Mouse (Mus musculus) forebrain, embryonic 12.5 days (tissue): ENCODE measurements around the gene Gzf1. TPM values are rescaled to one million over a fixed set of nuclear protein-coding genes. Genes with fewer than 3 reads are reported as not detected.

Experiments used
- ATAC-seq: fragments of 200-750 bp; cut with Nextera tagmentation; 2 replicates; pipeline ENCODE4 v1.8.0; 2017; ENCODE audit warnings: moderate TSS enrichment; ENCODE audit not compliant: low FRiP score
- H3K27ac ChIP-seq: fragments of 300-500 bp; sonication (generic); 2 replicates; pipeline ENCODE4 v1.5.1; 2016; ENCODE audit warnings: mild to moderate bottlenecking
- H3K27me3 ChIP-seq: fragments of 300-500 bp; sonication (generic); 2 replicates; pipeline ENCODE4 v1.6.1; 2016; ENCODE audit warnings: mild to moderate bottlenecking
- H3K36me3 ChIP-seq: fragments of 300-500 bp; sonication (generic); replicated peaks from 2 replicates; pipeline ENCODE4 v1.6.1; 2016; ENCODE audit warnings: mild to moderate bottlenecking
- H3K4me1 ChIP-seq: fragments of 300-500 bp; sonication (generic); 2 replicates; pipeline ENCODE4 v1.6.1; 2016
- H3K4me2 ChIP-seq: fragments of 300-500 bp; sonication (generic); 2 replicates; pipeline ENCODE4 v1.6.1; 2016; ENCODE audit warnings: mild to moderate bottlenecking, moderate library complexity
- H3K4me3 ChIP-seq: fragments of 300-500 bp; sonication (generic); replicated peaks from 2 replicates; pipeline ENCODE4 v1.5.1; 2016; ENCODE audit warnings: mild to moderate bottlenecking
- H3K9ac ChIP-seq: fragments of 300-500 bp; sonication (generic); 2 replicates; pipeline ENCODE4 v1.6.1; 2016; ENCODE audit warnings: mild to moderate bottlenecking
- H3K9me3 ChIP-seq: fragments of 300-500 bp; sonication (generic); 2 replicates; pipeline ENCODE4 v1.6.1; 2016
- WGBS: fragments of 180-500 bp; shearing (Covaris S2); methylation state at CpG from one replicate; pipeline ENCODE4 v1.1.7; 2016; 5-methylcytosine and 5-hydroxymethylcytosine counted together
- polyA plus RNA-seq: library from polyadenylated mRNA; unstranded; fragments of >200 nt; fragmentation: Nextera tagmentation; extraction: Ambion mirVana; gene quantifications from 2 replicates; pipeline ENCODE4 v1.2.1, GENCODE M21; 2016

The Gzf1 gene
- polyA plus RNA-seq, 1 experiment from 2014 or later = 22.8 TPM

- Histone ChIP-seq H3K4me3 (no peak overlapping the region), H3K27me3 (no peaks in the 10 kb centered on the region), H3K9me3 (no peaks in the 10 kb centered on the region), H3K4me2 (no peak overlapping the region), H3K36me3 (peaks cover 21% of the 10 kb centered on the region; the same call in 1 of the 2 replicates), H3K4me1 (no peaks in the 10 kb centered on the region), H3K9ac (no peak overlapping the region), H3K27ac (no peak overlapping the region)
- no peak for ATAC-seq
- WGBS = 87% methylated on average over 3 of the region's 3 CpGs
Measured at GRCm38 (mm10) chr2:148712326-148712725, 31.5 kb downstream of the Gzf1 start.

GRCm38 (mm10) chr2:148717072-148717471 lies 36.2 kb downstream of the Gzf1 start:
- Histone ChIP-seq H3K9me3 (no peaks in the 10 kb centered on the region), H3K27ac (no peak overlapping the region), H3K9ac (no peak overlapping the region), H3K4me1 (no peaks in the 10 kb centered on the region), H3K27me3 (no peaks in the 10 kb centered on the region), H3K36me3 (0 out of 2 replicates have a peak, but pooled peaks cover 3% of the 10 kb centered on the region), H3K4me3 (no peak overlapping the region), H3K4me2 (no peak overlapping the region)
- ATAC-seq = no peak
- WGBS = 58% methylated on average over 2 of the region's 2 CpGs

- Histone ChIP-seq H3K27me3 (no peaks in the 10 kb centered on the region), H3K27ac (no peak overlapping the region), H3K4me3 (no peak overlapping the region), H3K36me3 (no peaks in the 10 kb centered on the region), H3K4me2 (no peak overlapping the region), H3K4me1 (no peaks in the 10 kb centered on the region), H3K9ac (no peak overlapping the region), H3K9me3 (no peaks in the 10 kb centered on the region)
- WGBS = 87% methylated on average over 2 of the region's 2 CpGs
- no peak for ATAC-seq
Measured at GRCm38 (mm10) chr2:148719271-148719995, 38.6 kb downstream of the Gzf1 start.

GRCm38 (mm10) chr2:148731614-148732326 lies 50.9 kb downstream of the Gzf1 start:
- under 1% methylated on average over 35 of the region's 35 CpGs for WGBS
- H3K36me3 ChIP-seq = no peaks in the 10 kb centered on the region
- H3K9ac ChIP-seq = peak overlapping the region; percentile 80
- H3K4me1 ChIP-seq = peaks cover 9% of the 10 kb centered on the region
- no peak for ATAC-seq
- no peaks in the 10 kb centered on the region for H3K27me3 ChIP-seq
- peak overlapping the region; percentile 47; the same call in 1 of the 2 replicates for H3K27ac ChIP-seq
- H3K4me2 ChIP-seq = peak overlapping the region; percentile 90
- peak overlapping the region; percentile 74 for H3K4me3 ChIP-seq
- H3K9me3 ChIP-seq = no peaks in the 10 kb centered on the region

- Histone ChIP-seq H3K27ac (peak within 1 kb of the TSS; percentile 47; the same call in 1 of the 2 replicates), H3K4me3 (peak within 1 kb of the TSS; percentile 74), H3K27me3 (no peaks in the 10 kb centered on the region), H3K4me1 (peaks cover 9% of the 10 kb centered on the region), H3K9me3 (no peaks in the 10 kb centered on the region), H3K9ac (peak within 1 kb of the TSS; percentile 80), H3K4me2 (peak within 1 kb of the TSS; percentile 90), H3K36me3 (no peaks in the 10 kb centered on the region)
- peak; percentile 100 for ATAC-seq
- WGBS = 4% methylated on average over 18 of the region's 18 CpGs
Measured at GRCm38 (mm10) chr2:148732327-148733000, 51.6 kb downstream of the Gzf1 start, which contains the start of gene Napb. Napb (minus strand) TSS chr2:148732467.

Other genes starting within 250 kb of the Gzf1 start
- gene Cd93, start 237.5 kb upstream of the Gzf1 start, polyA plus RNA-seq = 5.7 and 6.4 TPM in 2 replicates
- 109 and 114 TPM in 2 replicates for gene Nxt1, start 8.4 kb upstream of the Gzf1 start, polyA plus RNA-seq
- gene Napb, start 51.4 kb downstream of the Gzf1 start, polyA plus RNA-seq = 18.6 and 19.7 TPM in 2 replicates
- gene Cstl1, start 69.3 kb downstream of the Gzf1 start, polyA plus RNA-seq = not detected in 2 replicates
- not detected in 2 replicates for gene Cst11, start 90.5 kb downstream of the Gzf1 start, polyA plus RNA-seq
- gene 8030411F24Rik, start 101.0 kb downstream of the Gzf1 start, polyA plus RNA-seq = not detected in 2 replicates
- not detected in 2 replicates for gene Cst12, start 108.3 kb downstream of the Gzf1 start, polyA plus RNA-seq
- gene Cst8, start 117.8 kb downstream of the Gzf1 start, polyA plus RNA-seq = not detected in 2 replicates
- gene Cst13, start 139.1 kb downstream of the Gzf1 start, polyA plus RNA-seq = not detected in 2 replicates
- not detected in 2 replicates for gene Cst9, start 154.1 kb downstream of the Gzf1 start, polyA plus RNA-seq
- not detected in 2 replicates for gene 9230104L09Rik, start 184.0 kb downstream of the Gzf1 start, polyA plus RNA-seq
- gene Cst3, start 194.7 kb downstream of the Gzf1 start, polyA plus RNA-seq = 290 and 307 TPM in 2 replicates